Mouse (Mus musculus) MEL (cell line): ENCODE data around the gene Csn1s2b. TPM values are rescaled to one million over a fixed set of nuclear protein-coding genes. Genes with fewer than 3 reads are reported as not detected.

Experiments used
- DNase-seq: peaks from one replicate; pipeline ENCODE4 v3.0.0; 2011; ENCODE audit warnings: low read depth, low spot score
- H3K27ac ChIP-seq: 2 replicates; pipeline ENCODE4 v1.5.1; 2012; ENCODE audit warnings: low read depth, mild to moderate bottlenecking, control low read depth, low read length, moderate library complexity; ENCODE audit not compliant: control insufficient read depth
- H3K27me3 ChIP-seq, 2 experiments: fragments of 150-350 bp in 1 of 2; sonication (generic) in 1 of 2; 2 replicates each; pipeline ENCODE4 v1.6.1; 2012; ENCODE audit warnings: low read length in 2 of 2, mild to moderate bottlenecking in 2 of 2, improper control_type of control experiment in 1 of 2, moderate library complexity in 1 of 2; ENCODE audit not compliant: insufficient read depth in 2 of 2, control insufficient read depth in 1 of 2
- H3K36me3 ChIP-seq, 2 experiments: 2 replicates each; pipeline ENCODE4 v1.6.1; 2012 to 2014; ENCODE audit warnings: low read length in 2 of 2, improper control_type of control experiment in 1 of 2, inconsistent platforms in 1 of 2, mild to moderate bottlenecking in 1 of 2; ENCODE audit not compliant: insufficient read depth in 2 of 2, control insufficient read depth in 1 of 2
- H3K4me1 ChIP-seq, 2 experiments: fragments of 150-350 bp in 1 of 2; sonication (generic) in 1 of 2; 2 replicates each; pipeline ENCODE4 v1.6.1; 2012; ENCODE audit warnings: low read length in 2 of 2, improper control_type of control experiment in 1 of 2, mild to moderate bottlenecking in 1 of 2; ENCODE audit not compliant: insufficient read depth in 2 of 2, control insufficient read depth in 1 of 2
- H3K4me3 ChIP-seq, 2 experiments: fragments of 150-350 bp in 1 of 2; sonication (generic) in 1 of 2; 2 replicates each; pipeline ENCODE4 v1.5.1; 2012; ENCODE audit warnings: low read depth in 2 of 2, low read length in 2 of 2, mild to moderate bottlenecking in 2 of 2, moderate library complexity in 2 of 2, control low read depth in 1 of 2, improper control_type of control experiment in 1 of 2; ENCODE audit not compliant: control insufficient read depth in 1 of 2, insufficient read depth in 1 of 2
- H3K79me2 ChIP-seq: 2 replicates; pipeline ENCODE4 v1.6.1; 2012; ENCODE audit warnings: mild to moderate bottlenecking, low read length, moderate library complexity; ENCODE audit not compliant: control insufficient read depth, poor library complexity, insufficient read depth
- H3K9ac ChIP-seq: 2 replicates; pipeline ENCODE4 v1.6.1; 2012; ENCODE audit warnings: low read depth, mild to moderate bottlenecking, control low read depth, low read length, moderate library complexity; ENCODE audit not compliant: control insufficient read depth, poor library complexity, severe bottlenecking
- H3K9me3 ChIP-seq: fragments of 150-350 bp; sonication (generic); replicated peaks from 2 replicates; pipeline ENCODE4 v1.6.1; 2012; ENCODE audit warnings: mild to moderate bottlenecking, low read length, improper control_type of control experiment, moderate library complexity; ENCODE audit not compliant: insufficient read depth
- CHD1 ChIP-seq: IDR thresholded peaks from 2 replicates; pipeline ENCODE4 v1.6.1; 2012; ENCODE audit warnings: low read depth, mild to moderate bottlenecking, inconsistent platforms, low read length, improper control_type of control experiment
- CTCF ChIP-seq, 3 experiments: IDR thresholded peaks in 2 of 3; conservative IDR thresholded peaks in 1 of 3; 2 replicates each; pipeline ENCODE4 v1.5.1; 2011 to 2012; ENCODE audit warnings: low read length in 3 of 3, low read depth in 2 of 3, mild to moderate bottlenecking in 2 of 3, improper control_type of control experiment in 1 of 3, inconsistent platforms in 1 of 3, mixed read lengths in 1 of 3, moderate library complexity in 1 of 3; ENCODE audit not compliant: control insufficient read depth in 1 of 3, insufficient read depth in 1 of 3, poor library complexity in 1 of 3, severe bottlenecking in 1 of 3
- JUND ChIP-seq: IDR thresholded peaks from 2 replicates; pipeline ENCODE4 v1.6.1; 2011; ENCODE audit warnings: low read depth, mild to moderate bottlenecking, improper control_type of control experiment, low read length
- MAX ChIP-seq: IDR thresholded peaks from 2 replicates; pipeline ENCODE4 v1.6.1; 2011; ENCODE audit warnings: low read length, improper control_type of control experiment
- MAZ ChIP-seq: IDR thresholded peaks from 2 replicates; pipeline ENCODE4 v1.6.1; 2012; ENCODE audit warnings: low read depth, mild to moderate bottlenecking, inconsistent platforms, low read length, improper control_type of control experiment
- MEF2A ChIP-seq: IDR thresholded peaks from 2 replicates; pipeline ENCODE4 v1.6.1; 2014; ENCODE audit warnings: low read depth, mild to moderate bottlenecking, inconsistent platforms, low read length, improper control_type of control experiment; ENCODE audit not compliant: poor library complexity, insufficient replicate concordance, severe bottlenecking; ENCODE audit errors: extremely low read depth
- MXI1 ChIP-seq: IDR thresholded peaks from 2 replicates; pipeline ENCODE4 v1.6.1; 2011; ENCODE audit warnings: mild to moderate bottlenecking, low read depth, low read length, improper control_type of control experiment
- POLR2A ChIP-seq, 2 experiments: IDR thresholded peaks; 2 replicates each; pipeline ENCODE4 v1.6.1; 2011 to 2012; ENCODE audit warnings: low read length in 2 of 2, mild to moderate bottlenecking in 2 of 2, control low read depth in 1 of 2, improper control_type of control experiment in 1 of 2, low read depth in 1 of 2, moderate library complexity in 1 of 2; ENCODE audit not compliant: control insufficient read depth in 1 of 2, insufficient read depth in 1 of 2, poor library complexity in 1 of 2
- POLR2AphosphoS2 ChIP-seq: IDR thresholded peaks from 2 replicates; pipeline ENCODE4 v1.6.1; 2011; ENCODE audit warnings: low read length, improper control_type of control experiment
- POLR2AphosphoS5 ChIP-seq: IDR thresholded peaks from 2 replicates; pipeline ENCODE4 v1.6.1; 2012; ENCODE audit warnings: low read depth, borderline replicate concordance, mild to moderate bottlenecking, inconsistent platforms, low read length, moderate library complexity, mixed read lengths
- TCF12 ChIP-seq: IDR thresholded peaks from 2 replicates; pipeline ENCODE4 v1.6.1; 2014; ENCODE audit warnings: low read depth, mild to moderate bottlenecking, inconsistent platforms, low read length, improper control_type of control experiment, moderate library complexity
- ZC3H11A ChIP-seq: IDR thresholded peaks from 2 replicates; pipeline ENCODE4 v1.6.1; 2012; ENCODE audit warnings: low read depth, mild to moderate bottlenecking, inconsistent platforms, low read length, improper control_type of control experiment
- ZKSCAN1 ChIP-seq: IDR thresholded peaks from 2 replicates; pipeline ENCODE4 v1.6.1; 2012; ENCODE audit warnings: low read depth, mild to moderate bottlenecking, inconsistent platforms, low read length, improper control_type of control experiment, moderate library complexity
- ZNF384 ChIP-seq: IDR thresholded peaks from 2 replicates; pipeline ENCODE4 v1.6.1; 2012; ENCODE audit warnings: low read depth, mild to moderate bottlenecking, inconsistent platforms, low read length, improper control_type of control experiment
- polyA plus RNA-seq, 2 experiments: library from polyadenylated mRNA; stranded (reverse) in 1 of 2; unstranded in 1 of 2; fragments of >175 nt in 1 of 2; fragments of >200 nt in 1 of 2; gene quantifications; 2 replicates each; pipeline versions ENCODE4 v1.2.1 to v1.2.4; 2012; ENCODE audit warnings: low replicate concordance in 2 of 2, low read depth in 1 of 2; ENCODE audit not compliant: insufficient read length in 2 of 2, insufficient read depth in 1 of 2, missing spikeins in 1 of 2
- total RNA-seq: library from RNA; depleted of rRNA; stranded (reverse); fragments of 300-350 nt; gene quantifications from 2 replicates; pipeline ENCODE4 v1.2.3, GENCODE M21; 2012

Csn1s2b gene
- total and polyA plus RNA-seq, 3 experiments: not detected

DNA sequence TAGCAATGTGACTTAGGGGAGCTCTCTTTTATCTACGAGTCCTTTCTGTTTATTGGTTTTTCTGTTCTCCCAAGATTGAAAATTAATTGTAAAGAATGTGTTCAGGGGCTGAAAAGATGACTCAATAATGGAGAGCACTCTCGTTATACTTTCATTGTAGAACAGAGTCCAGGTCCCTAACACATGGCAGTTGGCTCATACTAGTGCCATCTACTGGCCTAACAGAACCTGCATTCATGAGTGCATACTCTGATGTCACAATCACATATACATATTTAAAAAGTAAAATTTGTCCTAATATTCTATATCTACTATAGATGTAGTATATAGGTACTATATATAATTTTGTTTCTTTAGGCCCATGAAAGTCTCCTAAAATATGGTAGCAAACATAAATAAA, 1.4 kb downstream of the Csn1s2b start:
- H3K4me3 ChIP-seq: no peak overlapping the region
- TF ChIP-seq CTCF (IDR thresholded peaks at IDR 0.05 in 2 of 3, conservative IDR thresholded peaks at IDR 0.05 in 1 of 3; ENCODE audit: control insufficient read depth in 1 of 3, insufficient read depth in 1 of 3, low read depth in 2 of 3, low read length in 3 of 3, poor library complexity in 1 of 3, severe bottlenecking in 1 of 3) (peak in 1 of 3 experiments; percentile 17; a peak in 1 of 6 replicates), MAX (no peak)
- H3K79me2 ChIP-seq: no peaks in the 10 kb centered on the region
- DNase-seq: peak; percentile 2
- H3K36me3 ChIP-seq: no peaks in the 10 kb centered on the region
- no peaks in the 10 kb centered on the region for H3K27me3 ChIP-seq
- no peak overlapping the region for H3K9ac ChIP-seq
- H3K27ac ChIP-seq: no peak overlapping the region
- H3K4me1 ChIP-seq: no peaks in the 10 kb centered on the region
- H3K9me3 ChIP-seq: no peaks in the 10 kb centered on the region

DNA sequence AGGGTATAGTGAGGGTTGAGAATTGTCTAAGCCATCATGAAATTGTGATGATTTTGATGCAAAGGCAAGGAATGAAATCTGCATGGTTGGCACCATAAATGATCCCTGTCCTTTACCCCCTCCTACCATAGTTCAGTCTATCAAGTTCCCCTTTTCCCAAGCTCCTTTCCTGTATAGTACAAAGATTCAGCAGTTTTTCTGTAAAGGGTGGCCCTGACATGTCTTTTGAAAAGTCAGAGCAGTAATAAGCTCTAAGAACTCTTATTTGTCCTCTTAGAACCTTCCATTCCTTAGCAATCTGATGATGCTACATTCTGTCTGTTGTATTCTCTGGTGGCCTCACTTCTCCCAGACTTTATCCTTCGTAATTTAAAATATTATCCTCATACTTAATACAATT, 17.5 kb downstream of the Csn1s2b start, which contains the start of gene Prr27:
TSS of gene Prr27 (plus strand) at position 301 of the 400 bp plus-strand sequence.
- no peaks in the 10 kb centered on the region for H3K36me3 ChIP-seq
- no peak for DNase-seq
- H3K27ac ChIP-seq: no peak within 1 kb of the TSS
- no peak within 1 kb of the TSS for H3K4me3 ChIP-seq
- no peaks in the 10 kb centered on the region for H3K9me3 ChIP-seq
- no peaks in the 10 kb centered on the region for H3K27me3 ChIP-seq
- no peaks in the 10 kb centered on the region for H3K4me1 ChIP-seq
- no peak for TF ChIP-seq ZNF384
- no peak within 1 kb of the TSS for H3K9ac ChIP-seq
- H3K79me2 ChIP-seq: no peaks in the 10 kb centered on the region

DNA sequence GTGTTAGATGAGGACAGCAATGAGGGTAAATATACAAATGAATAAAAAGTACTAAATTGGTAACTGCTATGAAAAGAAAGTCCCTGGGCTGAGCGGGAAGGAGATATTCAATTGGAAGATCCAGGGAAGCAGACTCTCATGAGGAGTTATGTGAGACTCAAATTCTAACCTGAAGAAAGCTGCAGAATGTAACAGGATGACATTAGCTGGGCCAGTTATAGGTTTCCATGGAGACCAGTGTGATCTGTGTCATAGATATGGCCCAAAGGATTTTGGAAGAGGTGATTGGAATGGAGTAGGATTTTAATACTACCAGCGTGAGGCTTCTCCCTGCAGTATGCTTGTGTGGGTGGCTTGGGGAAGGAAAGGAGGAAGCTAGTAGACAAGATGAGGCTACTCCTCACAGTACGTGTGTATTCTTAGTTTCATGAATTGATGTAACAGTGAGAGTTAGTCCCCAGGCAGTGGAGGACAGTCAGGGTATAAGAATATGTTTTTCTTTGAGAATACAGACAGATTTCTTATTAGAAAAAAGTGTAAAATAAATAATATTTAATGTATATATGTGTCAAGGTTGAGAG, 47.3 kb downstream of the Csn1s2b start:
- TF ChIP-seq POLR2AphosphoS5 (no peak), MAZ (no peak), POLR2AphosphoS2 (no peak), MEF2A (no peak), ZNF384 (no peak), TCF12 (no peak), POLR2A (IDR thresholded peaks at IDR 0.05; ENCODE audit: control insufficient read depth in 1 of 2, insufficient read depth in 1 of 2, low read depth in 1 of 2, low read length in 2 of 2, poor library complexity in 1 of 2) (no peak), ZKSCAN1 (no peak), CHD1 (no peak), ZC3H11A (no peak), JUND (no peak), MXI1 (no peak)
- Histone ChIP-seq H3K79me2 (no peaks in the 10 kb centered on the region), H3K9ac (no peak overlapping the region), H3K36me3 (no peaks in the 10 kb centered on the region), H3K9me3 (no peaks in the 10 kb centered on the region), H3K27ac (no peak overlapping the region), H3K4me3 (no peak overlapping the region), H3K27me3 (no peaks in the 10 kb centered on the region), H3K4me1 (no peaks in the 10 kb centered on the region)
- no peak for DNase-seq
